Mouse (Mus musculus) ES-E14 (cell line): ENCODE results near the gene Acd. TPM values are rescaled to one million over a fixed set of nuclear protein-coding genes. Genes with fewer than 3 reads are reported as not detected.

Experiments
- DNase-seq: peaks from one replicate; pipeline ENCODE4 v3.0.0-alpha.2; 2013; ENCODE audit warnings: low read depth, low spot score
- H3K27ac ChIP-seq: 2 replicates; pipeline ENCODE4 v1.5.1; 2012; ENCODE audit warnings: low read depth, mild to moderate bottlenecking, low read length, moderate library complexity, mixed read lengths; ENCODE audit not compliant: poor library complexity, insufficient read depth, severe bottlenecking
- H3K36me3 ChIP-seq: 2 replicates; pipeline ENCODE4 v1.6.1; 2012; ENCODE audit warnings: mild to moderate bottlenecking, low read length, moderate library complexity, mixed read lengths; ENCODE audit not compliant: control insufficient read depth, poor library complexity, insufficient read depth, severe bottlenecking
- H3K4me1 ChIP-seq, 2 experiments: fragments of 150-350 bp in 1 of 2; sonication (generic) in 1 of 2; 2 replicates each; pipeline ENCODE4 v1.6.1; 2012; ENCODE audit warnings: low read length in 2 of 2, mild to moderate bottlenecking in 1 of 2, mixed read lengths in 1 of 2; ENCODE audit not compliant: control insufficient read depth in 2 of 2, insufficient read depth in 2 of 2, poor library complexity in 1 of 2
- H3K4me3 ChIP-seq, 2 experiments: fragments of 150-350 bp in 1 of 2; sonication (generic) in 1 of 2; 2 replicates each; pipeline ENCODE4 v1.5.1; 2012; ENCODE audit warnings: low read length in 2 of 2, low read depth in 1 of 2, mild to moderate bottlenecking in 1 of 2, mixed read lengths in 1 of 2; ENCODE audit not compliant: insufficient read depth in 1 of 2, poor library complexity in 1 of 2, severe bottlenecking in 1 of 2
- H3K9ac ChIP-seq: 2 replicates; pipeline ENCODE4 v1.6.1; 2012; ENCODE audit warnings: low read depth, mild to moderate bottlenecking, low read length, mixed read lengths; ENCODE audit not compliant: poor library complexity, insufficient read depth, severe bottlenecking
- H3K9me3 ChIP-seq: fragments of 150-350 bp; sonication (generic); 2 replicates; pipeline ENCODE4 v1.6.1; 2012; ENCODE audit warnings: low read depth, mild to moderate bottlenecking, low read length; ENCODE audit not compliant: control insufficient read depth, insufficient read depth
- CHD2 ChIP-seq: IDR thresholded peaks from 2 replicates; pipeline ENCODE4 v1.6.1; 2014; ENCODE audit warnings: mild to moderate bottlenecking, low read depth, low read length, inconsistent platforms
- HCFC1 ChIP-seq: IDR thresholded peaks from 2 replicates; pipeline ENCODE4 v1.6.1; 2012; ENCODE audit warnings: low read length, inconsistent platforms, borderline replicate concordance; ENCODE audit not compliant: insufficient read depth
- MAFK ChIP-seq: IDR thresholded peaks from 2 replicates; pipeline ENCODE4 v1.6.1; 2014; ENCODE audit warnings: mild to moderate bottlenecking, low read depth, low read length, inconsistent platforms; ENCODE audit not compliant: insufficient read depth
- ZC3H11A ChIP-seq: IDR thresholded peaks from 2 replicates; pipeline ENCODE4 v1.6.1; 2012; ENCODE audit warnings: low read depth, mild to moderate bottlenecking, inconsistent platforms, low read length, borderline replicate concordance
- ZNF384 ChIP-seq: IDR thresholded peaks from 2 replicates; pipeline ENCODE4 v1.6.1; 2012; ENCODE audit warnings: low read depth, low read length, inconsistent platforms
- in situ Hi-C, 2 experiments: fragments of 600-800 bp; cut with MboI; formaldehyde crosslinking; loops; one replicate each; pipeline ENCODE4 v1.15.1; 2025; ENCODE audit warnings: low sequenced_read_pairs in 2 of 2, inconsistent platforms in 1 of 2; ENCODE audit not compliant: unreplicated experiment in 2 of 2
- total RNA-seq: library from RNA; depleted of rRNA; stranded (reverse); fragments of 300-350 nt; gene quantifications from 2 replicates; pipeline ENCODE4 v1.2.3, GENCODE M21; 2012

The Acd gene
- total RNA-seq, 1 experiment: 8.6 TPM

DNA sequence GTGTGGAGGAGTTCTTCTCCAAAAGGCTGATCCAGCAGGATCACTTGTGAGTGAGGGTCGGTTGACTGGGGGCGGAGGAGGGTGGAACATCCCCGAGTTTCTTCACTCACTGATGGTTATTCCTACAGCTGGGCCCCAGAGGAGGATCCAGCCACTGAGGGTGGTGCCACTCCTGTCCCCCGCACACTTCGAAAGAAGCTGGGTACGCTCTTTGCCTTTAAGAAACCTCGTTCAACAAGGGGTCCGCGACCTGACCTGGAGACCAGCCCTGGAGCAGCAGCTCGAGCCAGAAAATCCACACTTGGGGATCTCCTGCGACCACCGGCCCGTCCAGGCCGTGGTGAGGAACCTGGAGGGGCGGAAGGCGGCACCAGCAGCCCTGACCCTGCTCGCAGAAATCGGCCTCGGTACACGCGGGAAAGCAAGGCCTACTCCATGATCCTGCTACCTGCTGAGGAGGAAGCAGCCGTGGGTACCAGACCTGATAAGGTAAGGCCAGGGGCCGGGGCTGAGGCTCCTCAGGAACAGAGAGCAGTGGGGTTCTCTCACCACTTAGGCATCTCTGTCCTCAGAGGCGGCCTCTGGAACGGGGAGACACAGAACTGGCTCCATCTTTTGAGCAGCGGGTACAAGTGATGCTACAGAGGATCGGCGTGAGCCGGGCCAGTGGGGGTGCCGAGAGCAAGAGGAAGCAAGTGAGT, 5.7 kb downstream of the Acd start:
- no peaks in the 10 kb centered on the region for H3K9me3 ChIP-seq
- peaks cover 14% of the 10 kb centered on the region; the same call in 1 of the 2 replicates for H3K36me3 ChIP-seq
- peaks cover 2 to 4% of the 10 kb centered on the region in 2 experiments; a peak in 1 of 4 replicates for H3K4me1 ChIP-seq
- in situ Hi-C loops: no loop called here
- H3K9ac ChIP-seq: no peak overlapping the region
- peak overlapping the region in 1 of 2 experiments; percentile 24; a peak in 1 of 4 replicates for H3K4me3 ChIP-seq
- no peak for TF ChIP-seq HCFC1
- no peak for TF ChIP-seq ZNF384
- no peak for TF ChIP-seq ZC3H11A
- TF ChIP-seq CHD2: no peak
- no peak for TF ChIP-seq MAFK
- DNase-seq: no peak
- H3K27ac ChIP-seq: no peak overlapping the region

DNA sequence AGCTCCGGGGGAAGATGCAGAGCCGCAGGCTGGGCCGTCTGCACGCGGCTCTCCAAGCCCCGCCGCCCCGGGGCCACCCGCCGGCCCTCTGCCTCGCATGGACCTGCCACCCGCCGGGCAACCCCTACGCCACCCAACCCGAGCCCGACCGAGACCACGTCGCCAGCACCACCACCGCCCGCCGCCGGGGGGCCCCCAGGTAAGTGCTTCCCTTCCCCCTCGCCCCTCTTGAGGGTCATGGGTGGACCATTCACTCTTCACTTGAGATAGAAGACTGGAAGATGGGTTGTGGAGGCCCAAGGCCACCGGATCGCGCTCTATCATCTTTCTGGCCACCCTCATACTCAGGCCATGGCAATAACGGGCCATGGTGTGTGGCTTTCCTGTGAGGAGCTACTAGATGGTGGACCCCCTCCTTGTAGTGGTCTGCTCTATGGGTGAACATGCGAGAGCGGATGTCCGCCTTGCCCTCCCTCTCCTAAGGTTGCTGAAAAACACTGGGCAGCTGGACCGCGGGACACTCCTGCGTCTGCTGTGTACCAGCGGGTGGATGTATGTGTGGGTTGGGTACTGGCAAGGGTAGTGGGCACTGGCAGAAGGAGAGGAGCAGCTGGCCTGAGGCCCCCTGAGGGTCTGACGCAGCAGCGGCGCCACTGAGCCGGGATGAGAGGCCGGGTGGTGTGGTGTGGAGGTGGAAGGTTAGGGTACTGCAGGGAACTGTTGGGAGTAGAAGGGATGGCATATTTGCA, 6.7 kb downstream of the Acd start:
- Histone ChIP-seq H3K27ac (no peak overlapping the region), H3K4me1 (peaks cover 0 to 2% of the 10 kb centered on the region in 2 experiments; a peak in 1 of 4 replicates), H3K4me3 (peak overlapping the region; percentile 58 to 67), H3K36me3 (peaks cover 14% of the 10 kb centered on the region; the same call in 1 of the 2 replicates), H3K9ac (no peak overlapping the region), H3K9me3 (no peaks in the 10 kb centered on the region)
- in situ Hi-C loops: no loop called here
- DNase-seq: no peak
- TF ChIP-seq ZC3H11A: no peak

DNA sequence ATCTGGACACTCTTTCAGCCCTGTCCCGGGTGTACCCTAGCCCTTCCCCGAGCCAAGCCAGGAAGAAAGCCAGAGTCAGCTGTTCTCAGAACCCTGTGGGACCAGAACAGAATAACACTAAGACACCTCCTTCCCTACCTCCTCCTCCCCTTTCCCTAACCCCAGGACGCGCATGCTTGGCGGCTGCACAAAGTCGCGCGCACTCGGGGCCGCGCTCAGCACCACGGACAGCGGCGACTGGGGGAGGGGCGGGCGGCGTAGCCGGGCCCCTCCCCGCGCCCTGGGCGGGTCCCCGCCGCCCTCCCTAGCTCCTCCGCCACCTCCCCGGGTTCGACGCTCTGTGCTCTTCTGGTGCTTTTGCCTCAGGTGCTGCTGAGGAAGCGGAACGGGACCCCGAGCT, 7.3 kb downstream of the Acd start:
- no peaks in the 10 kb centered on the region for H3K9me3 ChIP-seq
- peaks cover 12% of the 10 kb centered on the region; the same call in 1 of the 2 replicates for H3K36me3 ChIP-seq
- DNase-seq: peak; percentile 60
- H3K9ac ChIP-seq: no peak overlapping the region
- in situ Hi-C loops: no loop called here
- no peak for TF ChIP-seq ZNF384
- H3K27ac ChIP-seq: no peak overlapping the region
- peaks cover 0 to 2% of the 10 kb centered on the region in 2 experiments; a peak in 2 of 4 replicates for H3K4me1 ChIP-seq
- H3K4me3 ChIP-seq: peak overlapping the region; percentile 58 to 67

DNA sequence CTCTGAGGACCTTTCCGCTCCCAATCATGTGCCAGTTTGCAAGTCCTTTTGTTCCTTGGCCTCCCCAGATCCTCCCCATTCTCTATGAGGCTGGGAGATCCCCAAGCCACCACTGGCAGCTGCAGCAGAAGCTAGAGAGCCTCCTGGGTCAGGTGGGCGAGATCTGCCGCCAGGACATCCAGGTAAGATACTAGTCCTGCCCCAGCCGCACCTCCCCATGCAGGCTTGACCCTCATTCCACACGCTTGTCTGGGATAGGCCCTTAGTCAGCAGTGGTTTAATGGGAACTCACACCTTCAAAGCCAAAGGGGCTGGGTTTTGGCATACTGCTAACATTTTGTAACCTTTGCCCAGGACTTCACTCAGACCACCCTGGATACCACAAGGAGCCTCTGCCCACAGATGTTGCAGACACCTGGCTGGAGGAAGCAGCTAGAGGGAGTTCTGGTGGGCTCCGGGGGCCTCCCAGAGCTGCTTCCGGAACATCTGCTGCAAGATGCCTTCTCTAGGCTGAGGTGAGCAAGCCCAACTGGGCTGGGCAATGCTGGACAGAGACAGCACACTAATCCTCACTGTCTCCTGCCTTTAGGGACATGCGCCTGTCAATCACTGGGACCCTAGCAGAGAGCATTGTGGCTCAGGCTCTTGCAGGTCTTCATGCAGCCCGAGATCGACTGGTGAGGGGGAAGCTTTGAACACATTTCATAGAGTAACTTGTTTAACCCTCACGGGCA, 8.3 kb downstream of the Acd start:
- H3K9me3 ChIP-seq: no peaks in the 10 kb centered on the region
- peaks cover 6% of the 10 kb centered on the region; the same call in 1 of the 2 replicates for H3K36me3 ChIP-seq
- no peak overlapping the region for H3K4me3 ChIP-seq
- TF ChIP-seq MAFK: no peak
- no peak for TF ChIP-seq ZC3H11A
- no peak for TF ChIP-seq CHD2
- no peak for TF ChIP-seq ZNF384
- TF ChIP-seq HCFC1: no peak
- no peak for DNase-seq
- H3K27ac ChIP-seq: no peak overlapping the region
- in situ Hi-C loops: no loop called here
- H3K9ac ChIP-seq: no peak overlapping the region
- H3K4me1 ChIP-seq: peaks cover under 1 to 7% of the 10 kb centered on the region in 2 experiments; a peak in 3 of 4 replicates
